Mouse (Mus musculus) lung, adult 2 months (tissue): ENCODE results near the gene Rinl. TPM values are rescaled to one million over a fixed set of nuclear protein-coding genes. Genes with fewer than 3 reads are reported as not detected.

Source experiments
- DNase-seq: peaks from one replicate; pipeline ENCODE4 v3.0.0; 2022
- H3K4me1 ChIP-seq: fragments of 200-500 bp; 2 replicates; pipeline ENCODE4 v1.6.1; 2011; ENCODE audit warnings: low read length; ENCODE audit not compliant: control insufficient read depth, insufficient read depth
- H3K4me3 ChIP-seq: fragments of 200-500 bp; replicated peaks from 2 replicates; pipeline ENCODE3; 2011; ENCODE audit warnings: low read depth, mild to moderate bottlenecking, control low read depth, low read length; ENCODE audit errors: extremely low read depth
- CTCF ChIP-seq: fragments of 200-500 bp; IDR thresholded peaks from 2 replicates; pipeline ENCODE4 v1.5.1; 2011; ENCODE audit warnings: mild to moderate bottlenecking, low read length, control low read depth; ENCODE audit not compliant: insufficient read depth
- POLR2A ChIP-seq: fragments of 200-500 bp; IDR thresholded peaks from 2 replicates; pipeline ENCODE4 v1.6.1; 2011; ENCODE audit warnings: low read depth, mild to moderate bottlenecking, control low read depth, low read length, borderline replicate concordance; ENCODE audit errors: extremely low read depth
- WGBS: fragments of 180-500 bp; shearing (Covaris S2); methylation state at CpG from one replicate; pipeline ENCODE4 v1.1.7; 2018; 5-methylcytosine and 5-hydroxymethylcytosine counted together
- polyA plus RNA-seq: library from polyadenylated mRNA; depleted of rRNA; stranded (reverse); fragments of >200 nt; gene quantifications from 2 replicates; pipeline ENCODE4 v1.2.3, GENCODE M21; 2012

The Rinl gene
- polyA plus RNA-seq, 1 experiment = 14.5 TPM

DNA sequence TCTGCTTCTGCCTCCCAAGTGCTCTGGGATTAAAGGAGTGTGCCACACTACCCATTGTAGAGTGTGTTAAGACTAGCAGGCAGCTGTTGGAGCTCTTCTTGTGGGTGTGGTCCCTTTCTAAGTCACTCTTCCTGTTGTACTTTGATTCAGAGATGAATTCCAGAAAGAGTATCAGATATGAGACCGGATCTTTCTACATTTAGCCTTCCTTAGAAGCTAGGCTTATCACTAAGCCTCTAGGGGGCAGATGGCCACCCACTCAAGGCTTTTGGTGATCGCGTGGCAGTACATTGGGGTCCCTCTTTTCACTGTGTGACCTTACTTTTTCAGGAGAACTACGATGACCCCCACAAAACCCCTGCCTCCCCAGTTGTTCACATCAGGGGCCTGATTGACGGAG is 24.2 kb downstream of the Rinl start:
- 33% methylated on average over 5 of the region's 5 CpGs for WGBS
- no peak overlapping the region for H3K4me3 ChIP-seq
- no peak for DNase-seq
- peaks cover 29% of the 10 kb centered on the region for H3K4me1 ChIP-seq
- TF ChIP-seq POLR2A (no peak), CTCF (peak; percentile 36)

DNA sequence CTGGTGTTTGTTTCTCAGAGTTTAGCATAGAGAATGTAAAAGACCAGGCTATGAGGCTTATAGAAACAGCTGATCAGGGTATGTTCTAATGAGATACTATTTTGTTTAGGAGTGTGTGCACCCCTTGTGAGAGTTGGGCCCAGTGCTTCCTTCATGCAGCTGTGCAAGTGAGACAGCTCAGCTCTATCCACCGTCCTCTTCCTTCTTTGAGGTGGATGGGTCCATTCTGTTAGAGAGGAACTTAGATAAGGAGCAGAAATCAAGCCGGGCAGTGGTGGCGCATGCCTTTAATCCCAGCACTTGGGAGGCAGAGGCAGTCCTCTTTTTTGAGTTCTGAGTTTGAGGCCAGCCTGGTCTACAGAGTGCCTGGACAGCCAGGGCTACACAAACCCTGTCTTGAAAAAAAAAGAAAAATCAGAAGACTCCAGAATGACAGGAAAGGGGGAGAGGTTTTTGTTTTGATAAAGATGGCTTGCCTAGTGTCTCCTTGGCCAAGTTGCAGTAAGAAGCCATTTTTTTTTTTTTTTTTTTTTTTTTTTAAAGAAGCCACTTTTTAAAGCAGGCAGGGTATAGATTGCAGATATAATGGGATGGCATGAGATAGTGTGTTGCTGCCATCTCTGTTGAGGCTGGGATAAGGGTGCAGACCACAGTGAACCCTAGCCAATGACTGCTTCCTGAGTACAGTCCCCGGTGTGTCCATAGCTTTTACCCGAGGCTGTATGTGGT is 25.7 kb downstream of the Rinl start:
- 63% methylated on average over 5 of the region's 5 CpGs for WGBS
- no peak for DNase-seq
- no peak overlapping the region for H3K4me3 ChIP-seq
- no peak for TF ChIP-seq POLR2A
- TF ChIP-seq CTCF = no peak
- H3K4me1 ChIP-seq = peaks cover 26% of the 10 kb centered on the region

- no peak for DNase-seq
- WGBS = 80% methylated on average over 9 of the region's 9 CpGs
- H3K4me3 ChIP-seq = no peak overlapping the region
- TF ChIP-seq POLR2A = no peak
- TF ChIP-seq CTCF = no peak
- peaks cover 29% of the 10 kb centered on the region for H3K4me1 ChIP-seq
Measured at GRCm38 (mm10) chr7:28815230-28815629, 26.5 kb downstream of the Rinl start.

GRCm38 (mm10) chr7:28816201-28816600 is 27.4 kb downstream of the Rinl start:
- WGBS = 68% methylated on average over 9 of the region's 9 CpGs
- DNase-seq = no peak
- H3K4me3 ChIP-seq = no peak overlapping the region
- TF ChIP-seq POLR2A (no peak), CTCF (no peak)
- H3K4me1 ChIP-seq = peaks cover 30% of the 10 kb centered on the region

GRCm38 (mm10) chr7:28816920-28817319 is 28.2 kb downstream of the Rinl start:
- Histone ChIP-seq H3K4me1 (peaks cover 29% of the 10 kb centered on the region), H3K4me3 (no peak overlapping the region)
- DNase-seq = no peak
- WGBS = 89% methylated on average over 10 of the region's 10 CpGs
- no peak for TF ChIP-seq POLR2A
- TF ChIP-seq CTCF = no peak

DNA sequence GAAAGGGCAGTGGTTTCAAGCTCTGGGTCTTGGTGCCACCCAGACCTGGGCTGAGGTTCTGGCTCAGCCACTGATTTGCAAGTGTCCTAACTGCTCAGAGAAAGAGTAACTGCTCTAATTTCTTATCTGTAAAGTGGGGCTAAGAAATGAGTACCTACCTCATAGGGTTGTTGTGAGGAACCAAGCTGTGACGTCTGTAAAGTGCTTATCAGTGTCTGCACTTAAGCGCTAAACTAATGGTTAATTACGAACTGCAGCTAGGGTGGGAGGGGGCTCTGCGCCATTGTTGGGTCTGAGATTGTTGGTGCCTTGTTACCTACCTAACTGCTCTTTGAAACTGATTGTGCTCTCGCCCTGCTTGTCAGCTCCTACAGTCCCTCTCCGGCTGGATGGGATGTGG is 28.8 kb downstream of the Rinl start:
- 75% methylated on average over 6 of the region's 6 CpGs for WGBS
- TF ChIP-seq CTCF (no peak), POLR2A (no peak; the same call in 1 of the 2 replicates)
- Histone ChIP-seq H3K4me3 (no peak overlapping the region), H3K4me1 (peaks cover 23% of the 10 kb centered on the region)
- DNase-seq = no peak

GRCm38 (mm10) chr7:28817957-28818356 is 29.2 kb downstream of the Rinl start:
- peaks cover 19% of the 10 kb centered on the region for H3K4me1 ChIP-seq
- no peak for DNase-seq
- 73% methylated on average over 4 of the region's 4 CpGs for WGBS
- TF ChIP-seq POLR2A = no peak
- no peak for TF ChIP-seq CTCF
- H3K4me3 ChIP-seq = no peak overlapping the region

DNA sequence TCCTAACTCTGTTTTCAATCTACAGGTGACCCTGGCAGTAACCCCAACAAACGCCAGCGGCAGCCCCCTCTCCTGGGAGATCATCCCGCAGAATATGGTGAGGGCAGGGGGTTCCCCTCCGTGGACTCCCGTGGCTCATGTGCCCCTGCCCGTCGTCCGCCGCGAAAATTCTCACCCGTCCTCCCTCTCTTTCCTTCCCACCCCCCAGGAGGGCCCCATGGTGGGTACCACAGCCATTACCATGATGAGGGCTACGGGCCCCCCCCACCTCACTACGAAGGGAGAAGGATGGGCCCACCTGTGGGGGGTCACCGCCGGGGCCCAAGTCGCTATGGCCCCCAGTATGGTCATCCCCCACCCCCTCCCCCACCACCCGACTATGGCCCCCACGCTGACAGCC is 29.7 kb downstream of the Rinl start:
- no peak for DNase-seq
- Histone ChIP-seq H3K4me1 (peaks cover 17% of the 10 kb centered on the region), H3K4me3 (no peak overlapping the region)
- WGBS = 79% methylated on average over 18 of the region's 18 CpGs
- TF ChIP-seq POLR2A (no peak), CTCF (no peak)

- 82% methylated on average over 4 of the region's 4 CpGs for WGBS
- TF ChIP-seq CTCF (no peak), POLR2A (no peak)
- no peak overlapping the region for H3K4me3 ChIP-seq
- peaks cover 13% of the 10 kb centered on the region for H3K4me1 ChIP-seq
- no peak for DNase-seq
Measured at GRCm38 (mm10) chr7:28818861-28819452, 30.2 kb downstream of the Rinl start.

- TF ChIP-seq CTCF (no peak), POLR2A (no peak)
- DNase-seq = no peak
- Histone ChIP-seq H3K4me1 (peaks cover 13% of the 10 kb centered on the region), H3K4me3 (no peak overlapping the region)
- 66% methylated on average over 4 of the region's 4 CpGs for WGBS
Measured at GRCm38 (mm10) chr7:28819571-28819970, 30.8 kb downstream of the Rinl start.
